Mouse (Mus musculus) stomach, postnatal 0 days (tissue): ENCODE measurements around the gene Jam3.

ENCODE experiments used
- CTCF ChIP-seq: IDR thresholded peaks from 2 replicates; pipeline ENCODE4 v1.5.1; 2016; ENCODE audit warnings: antibody characterized with exemption, low read depth, mild to moderate bottlenecking, moderate library complexity
- EP300 ChIP-seq: optimal IDR thresholded peaks from 2 replicates; pipeline ENCODE3; 2016; ENCODE audit warnings: antibody characterized with exemption

DNA sequence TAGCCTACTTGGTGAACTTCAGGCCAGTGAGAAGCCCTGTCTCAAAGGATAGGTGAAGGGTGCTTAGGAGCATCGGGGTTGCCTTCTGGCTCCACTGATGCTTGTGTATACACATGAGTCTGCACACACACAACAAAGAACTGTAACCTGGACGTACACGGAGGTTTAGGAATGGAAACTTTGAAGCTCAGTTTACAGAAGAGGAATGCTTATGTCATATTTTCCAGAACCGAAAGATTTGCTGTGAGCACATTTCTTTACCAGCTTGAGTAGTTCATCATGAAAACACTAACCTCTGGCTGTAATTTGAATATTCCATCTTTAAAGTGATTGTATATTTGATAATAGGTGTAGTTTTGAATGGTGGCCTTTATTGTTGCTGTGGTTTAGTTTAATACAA lies 84.3 kb downstream of the Jam3 start:
- TF ChIP-seq EP300, result no peak
- no peak for TF ChIP-seq CTCF
